Mouse (Mus musculus) ES-E14 (cell line): ENCODE data around the gene Tmem215. TPM values are rescaled to one million over a fixed set of nuclear protein-coding genes. Genes with fewer than 3 reads are reported as not detected.

Experiments used
- DNase-seq: peaks from one replicate; pipeline ENCODE4 v3.0.0-alpha.2; 2013; ENCODE audit warnings: low read depth, low spot score
- H3K27ac ChIP-seq: 2 replicates; pipeline ENCODE4 v1.5.1; 2012; ENCODE audit warnings: low read depth, mild to moderate bottlenecking, low read length, moderate library complexity, mixed read lengths; ENCODE audit not compliant: poor library complexity, insufficient read depth, severe bottlenecking
- H3K36me3 ChIP-seq: 2 replicates; pipeline ENCODE4 v1.6.1; 2012; ENCODE audit warnings: mild to moderate bottlenecking, low read length, moderate library complexity, mixed read lengths; ENCODE audit not compliant: control insufficient read depth, poor library complexity, insufficient read depth, severe bottlenecking
- H3K4me1 ChIP-seq, 2 experiments: fragments of 150-350 bp in 1 of 2; sonication (generic) in 1 of 2; 2 replicates each; pipeline ENCODE4 v1.6.1; 2012; ENCODE audit warnings: low read length in 2 of 2, mild to moderate bottlenecking in 1 of 2, mixed read lengths in 1 of 2; ENCODE audit not compliant: control insufficient read depth in 2 of 2, insufficient read depth in 2 of 2, poor library complexity in 1 of 2
- H3K4me3 ChIP-seq, 2 experiments: fragments of 150-350 bp in 1 of 2; sonication (generic) in 1 of 2; 2 replicates each; pipeline ENCODE4 v1.5.1; 2012; ENCODE audit warnings: low read length in 2 of 2, low read depth in 1 of 2, mild to moderate bottlenecking in 1 of 2, mixed read lengths in 1 of 2; ENCODE audit not compliant: insufficient read depth in 1 of 2, poor library complexity in 1 of 2, severe bottlenecking in 1 of 2
- H3K9ac ChIP-seq: 2 replicates; pipeline ENCODE4 v1.6.1; 2012; ENCODE audit warnings: low read depth, mild to moderate bottlenecking, low read length, mixed read lengths; ENCODE audit not compliant: poor library complexity, insufficient read depth, severe bottlenecking
- H3K9me3 ChIP-seq: fragments of 150-350 bp; sonication (generic); 2 replicates; pipeline ENCODE4 v1.6.1; 2012; ENCODE audit warnings: low read depth, mild to moderate bottlenecking, low read length; ENCODE audit not compliant: control insufficient read depth, insufficient read depth
- CHD2 ChIP-seq: IDR thresholded peaks from 2 replicates; pipeline ENCODE4 v1.6.1; 2014; ENCODE audit warnings: mild to moderate bottlenecking, low read depth, low read length, inconsistent platforms
- HCFC1 ChIP-seq: IDR thresholded peaks from 2 replicates; pipeline ENCODE4 v1.6.1; 2012; ENCODE audit warnings: low read length, inconsistent platforms, borderline replicate concordance; ENCODE audit not compliant: insufficient read depth
- MAFK ChIP-seq: IDR thresholded peaks from 2 replicates; pipeline ENCODE4 v1.6.1; 2014; ENCODE audit warnings: mild to moderate bottlenecking, low read depth, low read length, inconsistent platforms; ENCODE audit not compliant: insufficient read depth
- ZC3H11A ChIP-seq: IDR thresholded peaks from 2 replicates; pipeline ENCODE4 v1.6.1; 2012; ENCODE audit warnings: low read depth, mild to moderate bottlenecking, inconsistent platforms, low read length, borderline replicate concordance
- ZNF384 ChIP-seq: IDR thresholded peaks from 2 replicates; pipeline ENCODE4 v1.6.1; 2012; ENCODE audit warnings: low read depth, low read length, inconsistent platforms
- in situ Hi-C, 2 experiments: fragments of 600-800 bp; cut with MboI; formaldehyde crosslinking; loops; one replicate each; pipeline ENCODE4 v1.15.1; 2025; ENCODE audit warnings: low sequenced_read_pairs in 2 of 2, inconsistent platforms in 1 of 2; ENCODE audit not compliant: unreplicated experiment in 2 of 2
- total RNA-seq: library from RNA; depleted of rRNA; stranded (reverse); fragments of 300-350 nt; gene quantifications from 2 replicates; pipeline ENCODE4 v1.2.3, GENCODE M21; 2012

The Tmem215 gene
- total RNA-seq, 1 experiment, result 0.27 TPM

DNA sequence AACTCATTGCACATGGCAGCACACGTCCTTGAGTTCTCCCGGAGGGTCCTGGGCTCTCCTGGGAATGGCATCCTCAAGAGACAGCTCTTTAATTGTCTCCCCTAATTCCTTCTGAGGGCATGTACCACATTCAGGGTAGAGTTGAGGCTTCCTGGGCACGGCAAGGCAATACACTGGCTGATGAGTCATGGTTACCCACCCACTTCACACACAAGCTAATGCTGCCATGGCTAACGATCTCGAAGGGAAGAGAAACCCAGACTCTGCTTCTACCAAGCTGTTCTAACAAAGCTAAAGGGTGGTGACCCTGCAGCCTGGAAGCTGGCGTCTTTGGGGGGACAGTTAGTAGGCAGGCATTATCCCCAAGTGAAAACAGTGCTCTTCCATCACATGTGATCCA, 24.4 kb downstream of the Tmem215 start:
- Histone ChIP-seq H3K27ac (no peak overlapping the region), H3K4me1 (no peaks in the 10 kb centered on the region), H3K9ac (no peak overlapping the region), H3K4me3 (no peak overlapping the region), H3K36me3 (no peaks in the 10 kb centered on the region), H3K9me3 (no peaks in the 10 kb centered on the region)
- no peak for DNase-seq
- TF ChIP-seq HCFC1, result no peak
- TF ChIP-seq CHD2, result no peak
- no peak for TF ChIP-seq MAFK
- TF ChIP-seq ZC3H11A, result no peak
- no peak for TF ChIP-seq ZNF384
- in situ Hi-C loops, result no loop called here

DNA sequence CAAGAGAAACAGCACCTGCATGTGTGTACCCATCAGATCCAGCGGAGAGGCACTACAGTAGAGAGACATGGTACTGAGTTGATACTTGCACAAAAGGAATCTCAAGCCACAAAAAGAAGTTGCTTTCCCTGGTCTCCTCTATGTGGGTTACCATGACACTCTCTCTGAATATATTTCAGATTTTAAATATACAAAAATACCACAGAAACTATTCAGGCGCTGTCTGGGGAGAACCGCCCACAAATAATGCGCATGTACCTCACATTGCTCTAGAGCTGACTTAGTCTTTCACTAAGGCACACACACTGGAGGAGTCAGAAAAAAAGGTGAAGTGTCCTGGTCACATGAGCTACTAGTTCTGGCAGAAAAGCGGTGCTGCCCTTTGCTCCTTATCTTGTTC, 24.8 kb downstream of the Tmem215 start:
- DNase-seq, result no peak
- Histone ChIP-seq H3K27ac (no peak overlapping the region), H3K9ac (no peak overlapping the region), H3K4me1 (no peaks in the 10 kb centered on the region), H3K9me3 (no peaks in the 10 kb centered on the region), H3K36me3 (no peaks in the 10 kb centered on the region), H3K4me3 (no peak overlapping the region)
- TF ChIP-seq ZC3H11A (no peak), HCFC1 (no peak), CHD2 (no peak), ZNF384 (no peak), MAFK (no peak)
- in situ Hi-C loops, result no loop called here

DNA sequence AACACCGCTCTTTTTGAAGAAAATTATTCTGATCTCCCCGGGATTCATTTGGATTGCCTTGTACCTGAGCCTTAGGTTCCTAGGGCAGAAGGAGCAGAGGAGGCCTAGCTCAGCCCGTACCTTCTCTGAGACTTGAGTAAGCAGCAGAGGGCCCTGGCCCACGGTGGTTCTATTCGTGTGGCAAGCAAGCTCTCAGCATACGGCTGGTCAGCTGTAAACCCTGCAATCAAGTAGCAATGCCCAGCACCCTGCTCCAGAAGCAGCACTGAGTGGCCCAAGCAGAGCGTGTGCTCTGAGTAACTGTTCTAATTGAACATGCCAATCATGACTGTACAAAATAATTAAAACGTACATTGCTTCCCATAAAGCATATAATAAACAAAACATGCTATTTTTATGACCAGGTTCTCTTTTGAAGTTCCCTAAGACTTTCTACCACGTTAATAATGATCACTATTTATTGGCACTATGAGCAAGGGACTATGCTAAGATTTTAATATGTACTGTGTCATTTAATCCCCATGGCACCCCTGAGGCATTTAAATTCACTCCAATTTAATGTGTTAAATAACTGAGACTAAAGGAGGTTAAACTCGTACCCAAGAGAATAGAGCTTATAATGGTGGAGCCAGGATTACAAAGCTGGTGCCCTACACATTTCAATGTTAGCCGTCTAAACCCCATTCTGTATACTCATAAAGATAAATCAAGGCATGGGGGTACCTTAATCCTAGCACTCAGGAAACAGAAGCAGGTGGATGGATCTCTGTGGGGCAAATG, 28.0 kb downstream of the Tmem215 start:
- Histone ChIP-seq H3K27ac (no peak overlapping the region), H3K9ac (no peak overlapping the region), H3K36me3 (no peaks in the 10 kb centered on the region), H3K9me3 (no peaks in the 10 kb centered on the region), H3K4me1 (no peaks in the 10 kb centered on the region), H3K4me3 (no peak overlapping the region)
- DNase-seq, result no peak
- no peak for TF ChIP-seq CHD2
- no peak for TF ChIP-seq HCFC1
- TF ChIP-seq ZC3H11A, result no peak
- no peak for TF ChIP-seq MAFK
- no peak for TF ChIP-seq ZNF384
- in situ Hi-C loops, result no loop called here

DNA sequence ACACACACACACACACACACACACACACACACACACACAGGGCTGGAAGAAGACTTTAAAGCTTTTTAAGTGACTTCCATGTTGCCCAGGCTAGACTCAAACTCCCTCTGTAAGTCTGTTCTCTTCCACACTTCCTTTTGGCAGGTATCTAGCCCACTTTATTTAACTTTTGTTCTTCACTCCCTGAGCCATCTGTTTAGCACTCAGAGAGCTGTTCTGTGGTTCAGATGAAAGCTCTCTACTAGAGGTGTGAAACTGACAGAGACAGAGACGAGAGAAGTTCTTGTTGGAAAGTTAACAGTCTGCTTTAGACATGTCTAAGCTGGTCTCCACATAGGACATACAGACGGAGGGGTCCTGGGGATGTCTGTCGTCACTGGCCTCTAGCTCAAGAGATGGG, 30.5 kb downstream of the Tmem215 start:
- Histone ChIP-seq H3K9me3 (no peaks in the 10 kb centered on the region), H3K27ac (no peak overlapping the region), H3K9ac (no peak overlapping the region), H3K36me3 (no peaks in the 10 kb centered on the region), H3K4me3 (no peak overlapping the region), H3K4me1 (no peaks in the 10 kb centered on the region)
- TF ChIP-seq ZNF384, result no peak
- no peak for TF ChIP-seq HCFC1
- no peak for TF ChIP-seq ZC3H11A
- no peak for TF ChIP-seq MAFK
- no peak for TF ChIP-seq CHD2
- DNase-seq, result no peak
- in situ Hi-C loops, result no loop called here

DNA sequence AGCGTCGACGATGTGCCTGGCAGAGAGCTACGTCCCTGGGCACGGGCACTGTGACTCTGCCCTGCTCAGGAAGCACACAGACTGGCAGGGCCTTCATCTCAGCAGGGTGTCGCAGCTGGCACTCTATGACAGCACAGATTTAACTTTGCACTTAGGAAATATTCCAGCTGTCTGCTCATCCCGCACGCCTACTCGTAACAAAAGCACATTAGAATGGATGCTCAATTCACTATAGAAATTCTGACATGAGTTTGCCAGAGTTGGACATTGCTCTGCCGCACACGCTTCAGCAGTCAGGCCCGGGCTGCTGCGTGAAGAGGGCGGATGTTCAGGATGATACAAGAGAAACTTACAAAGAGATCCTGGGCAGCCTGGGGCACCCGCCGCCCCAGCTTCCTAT, 37.6 kb downstream of the Tmem215 start:
- Histone ChIP-seq H3K27ac (no peak overlapping the region), H3K9me3 (no peaks in the 10 kb centered on the region), H3K4me1 (no peaks in the 10 kb centered on the region), H3K4me3 (no peak overlapping the region), H3K36me3 (no peaks in the 10 kb centered on the region), H3K9ac (no peak overlapping the region)
- no peak for DNase-seq
- TF ChIP-seq ZC3H11A, result no peak
- no peak for TF ChIP-seq CHD2
- TF ChIP-seq ZNF384, result no peak
- TF ChIP-seq HCFC1, result no peak
- TF ChIP-seq MAFK, result no peak
- in situ Hi-C loops, result no loop called here
